Mouse (Mus musculus): ENCODE results near the gene Pip5k1b.

Pip5k1b gene

DNA sequence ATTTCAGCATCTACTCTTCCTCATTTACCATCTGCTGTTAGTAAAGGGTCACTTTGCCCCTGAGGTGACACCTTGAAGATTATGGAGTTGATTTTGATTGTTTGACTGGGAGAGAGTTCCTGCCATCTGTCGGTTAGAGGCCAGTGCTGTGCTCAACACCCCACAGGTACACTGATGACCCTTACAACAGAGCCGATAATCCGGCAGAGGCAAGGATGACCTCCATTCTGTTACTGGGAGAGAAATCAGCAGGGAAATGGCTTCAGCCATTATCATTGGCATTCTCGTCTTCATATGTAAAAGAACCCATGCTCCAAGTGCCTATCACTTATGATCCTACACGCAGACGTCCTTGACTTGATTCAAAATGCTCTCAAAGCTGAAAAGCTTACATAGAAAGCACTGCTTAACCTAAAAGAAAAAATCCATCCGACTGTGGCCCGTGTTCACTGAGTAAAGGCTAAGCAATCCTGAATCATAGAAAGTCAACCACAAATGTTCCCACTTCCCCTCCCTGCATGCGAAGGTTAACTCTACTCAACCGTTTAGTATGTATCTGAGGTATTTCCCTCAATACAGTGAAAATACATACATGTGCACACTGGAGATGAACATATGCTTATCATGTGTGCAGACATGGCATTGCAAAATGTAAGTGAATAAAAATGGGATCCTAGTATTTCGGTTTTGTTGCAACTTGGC, 146.7 kb downstream of the Pip5k1b start:
- no peak for DNase-seq

DNA sequence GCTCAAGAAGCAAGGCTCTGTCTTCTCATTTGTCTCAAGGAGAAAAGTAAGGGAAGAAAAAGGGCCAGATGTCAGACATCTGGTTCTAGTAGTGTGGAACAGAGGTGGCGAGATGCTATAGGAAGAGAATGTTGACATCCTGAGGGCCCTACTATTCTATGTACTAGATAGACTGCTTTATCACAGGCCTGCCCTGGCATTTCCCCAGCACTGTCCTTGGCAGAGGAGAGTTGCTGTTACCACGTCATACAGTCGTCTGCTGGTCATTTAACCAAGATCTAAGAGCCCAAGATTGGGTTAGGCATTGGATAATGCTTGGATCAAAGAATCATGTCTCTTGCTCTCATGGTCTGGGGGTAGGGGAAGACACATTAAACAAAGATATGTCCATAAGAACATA, 151.0 kb downstream of the Pip5k1b start:
- no peak for DNase-seq

DNA sequence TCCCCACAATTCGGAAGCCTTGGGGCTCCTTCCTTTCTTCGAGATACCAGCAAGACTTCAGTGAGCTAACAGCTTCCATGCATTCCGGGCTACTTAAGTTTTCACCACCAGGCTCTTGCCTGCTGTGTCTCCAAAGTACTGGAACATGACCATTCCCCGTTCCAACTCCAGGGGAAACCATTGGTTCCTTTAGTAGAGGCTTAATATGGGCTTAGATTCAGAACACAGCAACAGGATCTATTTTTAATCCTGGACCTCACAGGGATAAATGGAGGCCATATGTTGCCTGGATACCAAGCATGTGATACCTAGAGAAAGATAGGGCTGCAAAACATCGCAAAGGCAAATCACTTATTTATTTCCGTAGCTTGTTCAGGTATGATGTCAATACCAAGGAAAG, 152.4 kb downstream of the Pip5k1b start:
- DNase-seq = no peak

DNA sequence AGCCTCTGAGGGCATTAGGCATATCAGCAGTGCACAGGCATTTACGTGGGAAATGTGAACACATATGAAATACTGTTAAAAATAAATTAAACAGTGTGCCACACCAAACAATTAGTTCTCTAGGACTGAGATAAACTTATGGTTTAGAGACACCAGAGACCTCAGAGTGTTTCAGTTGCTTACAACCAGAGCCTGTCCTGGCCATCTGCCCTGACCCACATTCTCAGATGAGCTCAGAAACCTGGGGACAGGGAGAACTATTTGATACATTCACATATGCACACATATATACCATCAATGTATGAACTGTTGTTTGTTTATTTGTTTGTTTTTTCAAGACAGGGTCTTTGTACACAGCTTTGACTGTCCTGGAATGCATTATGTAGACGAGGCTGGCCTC, 161.8 kb downstream of the Pip5k1b start:
- DNase-seq = no peak

DNA sequence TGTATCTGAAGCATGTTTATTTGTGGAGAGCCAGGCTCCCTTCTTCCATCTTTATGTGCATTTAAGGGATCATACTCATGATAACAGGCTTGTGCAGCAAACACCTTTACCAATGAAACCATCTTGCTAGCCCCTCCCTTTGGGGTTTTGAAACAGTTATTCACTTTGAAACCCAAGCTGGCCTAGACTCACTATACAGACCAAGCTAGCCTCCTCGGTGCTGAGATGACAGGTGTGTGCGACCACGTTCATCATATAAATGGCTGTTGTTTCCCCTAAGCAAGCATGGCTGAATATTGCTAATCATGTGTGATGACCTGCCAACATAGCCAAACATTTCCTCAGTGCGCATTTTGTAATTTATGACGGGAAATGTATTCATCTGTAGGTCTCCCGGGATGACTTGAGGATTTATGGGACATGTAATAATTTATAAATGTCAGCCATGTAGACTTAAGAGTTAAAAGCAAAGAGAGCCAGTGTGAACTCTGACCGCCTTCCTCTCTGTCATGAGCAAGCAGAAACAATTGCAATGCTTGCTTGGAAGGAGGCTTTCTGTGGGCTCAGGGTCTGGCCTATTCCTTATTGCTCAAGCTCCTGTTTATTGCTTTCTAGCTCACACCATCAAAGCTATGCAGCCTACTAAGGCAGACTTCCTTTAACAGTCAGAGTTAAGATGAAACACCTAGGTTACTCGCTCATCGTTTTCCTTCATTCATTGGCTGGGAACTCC, 164.0 kb downstream of the Pip5k1b start:
- no peak for DNase-seq

DNA sequence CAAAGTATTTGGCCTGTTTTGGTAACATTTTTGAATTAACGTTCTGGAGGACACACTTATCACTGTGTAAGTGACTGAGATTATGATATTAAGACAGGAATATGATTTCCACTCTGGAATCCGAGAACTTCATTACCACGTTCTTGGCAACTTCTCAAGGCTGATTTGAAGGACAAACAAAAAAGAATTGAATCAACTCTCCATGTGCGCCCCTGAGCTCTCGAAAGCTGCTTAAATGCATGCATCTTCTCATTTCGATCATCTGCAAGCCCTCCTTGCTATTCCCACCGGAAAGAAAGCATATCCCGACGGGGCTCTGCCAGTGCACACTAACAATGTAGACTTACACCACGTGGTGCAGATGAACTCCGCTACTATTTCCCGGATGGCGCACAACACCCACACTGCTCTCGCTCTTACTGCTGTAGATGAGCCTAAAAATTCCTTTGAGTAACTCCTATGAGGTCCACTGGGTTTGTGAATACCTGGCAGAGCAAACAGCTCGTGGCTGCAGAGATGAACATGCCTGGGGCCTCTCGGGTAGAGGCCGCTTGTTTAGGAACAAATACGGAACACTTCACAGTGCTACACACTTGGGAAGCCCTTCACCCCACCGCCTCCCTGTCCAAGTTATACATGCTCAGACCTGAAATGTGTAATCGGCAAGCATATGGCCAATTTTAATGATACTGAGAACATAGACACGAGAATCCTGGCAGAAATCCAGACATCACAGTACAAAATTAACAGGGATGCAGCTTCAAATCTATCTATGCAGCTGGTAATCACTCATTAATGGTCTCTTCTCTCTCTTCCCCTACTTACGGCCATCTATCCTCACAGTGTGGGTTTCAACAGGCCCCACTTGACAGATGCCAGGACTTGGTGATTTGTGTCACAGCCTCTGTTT, 168.5 kb downstream of the Pip5k1b start:
- no peak for DNase-seq

DNA sequence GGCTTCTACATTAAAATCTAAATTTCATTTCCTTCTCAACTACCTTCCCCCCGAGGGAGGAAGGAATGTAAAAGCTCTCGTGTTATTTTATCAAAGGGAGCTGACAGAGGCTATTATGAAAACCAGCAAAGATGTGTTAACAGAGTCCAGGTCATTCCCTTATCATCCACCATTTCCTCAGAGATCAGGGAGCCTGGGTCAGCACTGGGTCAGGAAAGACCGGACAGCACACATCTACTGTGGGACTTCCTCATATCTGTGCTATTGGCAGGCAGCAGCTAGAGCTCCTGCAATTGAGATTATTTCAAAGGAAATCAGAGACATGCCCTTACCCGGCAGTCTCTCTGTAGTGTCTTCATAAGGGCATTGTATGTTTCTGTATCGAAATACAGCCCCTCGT, 177.2 kb downstream of the Pip5k1b start:
- no peak for DNase-seq

DNA sequence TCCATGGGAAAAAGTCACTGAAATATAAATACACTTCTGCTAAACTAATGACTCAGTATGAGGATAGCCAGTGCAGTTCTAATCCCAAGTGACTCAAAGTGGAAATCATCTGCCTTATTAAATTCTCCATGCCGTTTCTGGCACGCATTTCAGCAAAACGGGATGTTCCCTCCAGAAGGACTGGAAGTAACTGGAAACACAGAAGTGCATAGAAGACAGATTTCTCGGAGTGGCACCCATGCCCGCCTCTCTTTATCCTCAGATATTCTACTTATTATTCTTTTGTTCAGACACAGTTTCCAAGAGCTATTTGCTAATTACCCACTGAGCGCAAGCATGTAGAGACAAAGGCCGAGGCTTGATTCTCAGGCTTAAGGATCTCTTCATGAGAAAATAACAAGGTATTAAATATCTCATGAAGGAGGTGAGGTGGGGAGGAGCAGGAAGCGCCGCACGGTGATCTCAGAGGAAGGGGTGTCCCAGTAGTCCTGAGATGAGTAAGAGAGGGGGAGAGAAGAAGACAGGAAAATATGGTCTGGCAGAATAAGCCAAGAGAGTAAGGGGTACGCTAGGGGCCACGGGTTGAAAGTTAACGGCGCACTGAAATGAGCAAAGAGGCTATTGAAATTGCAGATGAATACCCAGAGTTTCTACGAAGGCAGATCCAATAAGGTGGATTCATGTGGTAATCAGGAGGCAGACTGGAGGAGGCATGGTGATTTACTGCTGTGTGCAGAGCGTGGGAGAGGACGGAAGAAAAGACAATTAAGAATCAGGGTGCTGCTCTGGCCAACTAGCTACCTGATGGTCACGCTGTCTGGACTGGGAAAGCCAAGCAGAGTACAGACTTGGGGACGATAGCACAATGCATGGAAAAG, 183.7 kb downstream of the Pip5k1b start:
- no peak for DNase-seq

DNA sequence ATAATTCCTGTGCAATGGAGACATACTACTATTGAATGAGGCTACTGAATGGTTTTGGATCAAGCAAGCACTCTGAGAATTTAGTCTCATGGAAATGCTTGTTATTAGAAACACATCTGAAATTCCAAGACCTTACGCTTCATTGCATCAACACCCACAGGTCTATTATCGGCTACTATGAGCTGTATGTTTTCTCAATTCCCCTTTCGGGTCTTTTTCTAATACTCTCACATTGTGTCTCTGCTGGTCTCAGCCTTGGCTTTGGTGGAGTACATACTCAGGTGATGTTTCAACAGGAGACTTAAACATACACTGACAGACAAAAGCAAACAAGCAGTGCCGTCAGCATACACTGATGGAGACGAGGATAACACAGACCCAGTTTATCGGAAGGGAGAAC, 187.3 kb downstream of the Pip5k1b start:
- DNase-seq = no peak

DNA sequence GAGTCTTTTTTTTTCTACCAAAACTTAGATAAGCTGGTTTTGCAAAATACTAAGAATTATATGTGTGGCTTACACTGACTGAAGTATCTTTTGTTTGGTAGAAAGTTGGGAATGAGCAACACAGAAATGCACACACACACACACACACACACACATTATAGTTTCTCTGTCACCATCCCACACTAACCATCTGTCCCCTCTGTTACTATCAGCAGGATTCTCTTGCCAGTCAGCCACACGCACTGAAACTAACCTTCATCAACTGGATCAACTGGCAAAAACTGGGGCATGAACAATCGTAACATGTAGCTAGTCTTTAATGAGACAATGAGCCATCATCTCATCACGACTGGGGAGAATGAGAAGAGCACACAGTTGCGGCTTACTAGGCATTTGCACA, 187.9 kb downstream of the Pip5k1b start:
- no peak for DNase-seq

DNA sequence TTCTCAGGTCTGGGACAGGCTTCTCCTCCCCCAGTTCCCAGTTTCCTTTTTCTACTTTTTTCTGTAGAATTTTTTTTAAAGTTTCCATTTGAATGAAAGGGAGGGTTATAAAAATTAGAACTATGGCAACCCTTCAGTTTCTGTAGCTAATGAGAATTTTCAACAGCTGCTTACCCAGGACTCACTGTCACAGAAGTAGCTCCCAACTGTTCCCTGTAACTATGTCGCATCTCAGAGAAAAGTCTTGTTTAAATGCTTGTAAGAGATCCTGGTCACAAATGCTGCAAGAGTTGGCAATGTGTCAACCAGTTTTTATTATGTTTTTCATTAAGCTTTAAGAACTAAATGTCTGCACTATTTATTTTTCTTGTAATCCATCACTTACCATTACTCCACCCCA, 188.9 kb downstream of the Pip5k1b start:
- DNase-seq = no peak

DNA sequence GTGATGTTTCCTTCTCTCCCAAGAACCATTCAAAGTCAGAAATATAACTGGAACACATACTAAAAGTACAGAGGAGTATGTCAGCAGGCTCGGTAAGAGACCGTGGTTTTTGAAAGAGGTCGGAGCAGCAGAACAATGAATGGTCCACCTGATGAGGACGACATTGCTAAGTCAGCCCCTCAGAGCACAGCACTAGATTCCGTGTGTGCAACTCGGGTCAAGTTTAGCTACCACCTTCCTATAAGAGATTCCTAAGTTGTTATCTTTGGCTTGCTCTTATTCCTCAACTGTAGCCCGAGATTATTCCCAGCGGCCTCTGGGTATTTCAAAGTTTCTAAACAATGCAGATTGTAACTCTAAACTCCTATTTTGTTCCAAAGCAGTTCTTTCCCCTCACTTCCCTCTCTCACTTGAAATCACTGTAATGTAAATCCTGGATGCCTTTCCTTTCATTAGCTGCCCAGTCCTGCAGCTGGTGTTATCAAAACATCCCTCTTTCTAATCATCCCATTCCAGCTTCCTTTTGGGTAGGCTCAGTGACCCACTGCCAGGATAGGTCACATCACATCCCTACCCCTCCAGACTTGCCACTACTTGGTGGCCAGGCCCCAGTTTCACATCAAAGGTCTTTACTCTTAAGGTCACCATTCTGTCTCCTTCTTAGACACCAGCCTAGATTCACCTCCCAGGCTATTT, 192.9 kb downstream of the Pip5k1b start:
- no peak for DNase-seq

DNA sequence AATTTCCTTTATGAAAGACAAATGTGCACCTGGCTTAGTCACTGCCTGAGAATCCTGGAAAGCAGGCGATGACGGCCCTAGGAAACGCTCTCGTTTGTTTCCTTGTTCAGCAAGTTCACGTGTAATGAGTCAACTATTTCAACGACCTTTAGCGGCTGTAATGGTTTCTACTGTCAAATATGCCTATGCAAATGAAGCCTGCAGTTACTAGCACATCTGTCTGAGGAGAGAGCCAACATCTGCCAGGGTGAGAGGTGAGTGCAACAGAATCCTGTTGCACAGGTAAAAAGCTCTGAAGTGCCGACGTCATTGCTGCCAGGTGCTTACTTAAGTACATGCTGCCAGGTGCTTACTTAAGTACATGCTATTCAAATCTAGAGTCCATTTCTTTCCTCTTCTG, 196.4 kb downstream of the Pip5k1b start:
- no peak for DNase-seq

DNA sequence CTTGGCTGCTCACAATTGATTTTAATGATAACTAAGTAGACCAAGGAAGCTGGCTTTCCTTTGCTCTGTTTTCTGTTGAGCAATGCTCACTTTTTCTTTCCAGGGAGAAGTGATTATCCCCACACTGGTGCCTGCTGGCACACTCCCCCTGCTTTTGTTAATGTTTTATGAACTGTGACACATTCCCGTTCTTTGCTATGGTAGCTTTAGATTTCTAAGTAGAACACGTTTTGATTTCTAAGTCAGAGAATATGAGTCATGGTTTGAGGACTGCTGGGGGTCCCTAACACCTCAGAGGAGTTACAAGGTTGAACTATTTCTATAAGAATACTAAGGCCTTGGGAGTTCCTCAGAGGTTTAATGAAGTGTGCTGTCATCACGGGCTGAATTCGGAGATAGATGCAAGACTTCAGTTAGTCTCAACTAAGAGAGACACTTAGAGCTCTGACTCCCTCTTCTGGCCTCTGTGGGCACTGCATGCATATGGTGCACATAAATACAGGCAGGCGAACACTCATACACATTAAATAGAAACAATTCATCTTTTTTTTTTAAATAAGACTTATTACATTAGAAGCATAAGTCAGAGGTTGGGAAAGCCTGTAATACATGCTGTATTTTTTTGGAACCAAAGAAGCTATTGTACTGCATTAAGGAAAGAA, 203.2 kb downstream of the Pip5k1b start:
- no peak for DNase-seq

DNA sequence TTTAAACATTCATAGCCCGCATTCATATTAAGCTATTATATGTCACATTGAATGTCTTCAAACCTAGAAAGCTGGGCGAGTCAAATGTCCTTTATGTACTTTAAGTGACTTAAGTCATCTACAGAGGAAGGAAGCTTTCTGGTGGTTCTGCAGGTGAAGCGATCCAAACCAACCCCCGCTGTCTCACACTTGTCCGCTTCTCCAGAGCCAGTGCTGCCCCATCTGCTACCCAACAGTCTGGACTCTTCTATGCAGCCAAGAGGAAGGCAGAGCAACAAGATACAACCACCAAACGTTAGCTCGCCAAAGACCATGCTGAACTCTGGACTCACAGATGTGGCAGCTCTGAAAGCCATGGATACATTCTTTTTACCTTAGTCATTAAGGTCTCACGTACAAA, 211.2 kb downstream of the Pip5k1b start:
- no peak for DNase-seq

DNA sequence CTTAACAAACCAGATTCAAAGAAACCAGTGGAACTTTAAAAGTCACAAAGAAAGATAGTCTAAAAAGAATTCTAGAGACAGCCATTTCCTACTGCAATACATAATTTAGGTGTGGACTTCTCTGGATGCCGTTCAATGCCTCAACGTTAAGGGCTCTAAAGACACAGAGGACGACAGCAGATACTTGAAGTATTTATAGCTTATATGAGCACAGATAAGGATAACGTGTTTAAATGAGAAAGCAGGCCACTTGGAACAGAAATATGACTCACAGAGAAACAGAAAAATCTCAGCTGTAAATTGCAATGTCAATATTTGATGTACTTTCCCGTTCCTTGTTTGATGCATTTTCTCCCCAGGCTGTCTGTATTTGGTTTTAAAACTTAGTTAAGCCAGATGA, 212.9 kb downstream of the Pip5k1b start:
- no peak for DNase-seq

DNA sequence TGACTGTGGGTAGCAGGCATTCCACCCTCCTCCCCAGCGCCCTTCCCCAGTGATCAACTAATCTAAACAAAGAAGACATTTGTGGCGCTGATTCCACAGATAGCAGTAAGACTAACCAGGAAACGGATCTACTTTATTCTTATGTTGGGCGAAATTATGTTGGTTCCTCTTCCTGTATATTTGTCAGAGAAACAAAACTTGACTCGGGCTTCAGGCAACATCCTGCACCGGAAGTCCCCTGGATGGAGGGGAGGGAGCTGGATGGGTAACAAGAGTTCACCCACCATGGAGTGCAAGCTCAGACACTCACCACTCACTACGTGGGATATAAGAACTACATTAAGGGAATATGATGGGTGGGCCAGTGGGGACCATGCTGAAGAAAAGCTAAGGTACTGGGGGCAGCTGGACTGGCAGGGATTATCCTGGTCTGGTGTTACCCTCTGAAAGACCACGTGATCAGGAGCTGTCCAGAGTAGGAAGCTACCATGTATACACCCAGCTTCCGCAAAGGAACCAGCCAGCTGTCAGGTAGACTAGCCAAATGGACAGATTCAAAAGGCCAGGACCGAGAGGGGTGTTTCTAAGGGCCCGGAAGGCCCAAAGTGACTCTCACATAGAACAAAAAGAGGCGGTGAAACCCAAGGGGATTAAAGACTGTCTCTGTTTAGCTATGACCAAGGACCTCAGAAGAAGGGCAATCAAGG, 219.1 kb downstream of the Pip5k1b start:
- no peak for DNase-seq

DNA sequence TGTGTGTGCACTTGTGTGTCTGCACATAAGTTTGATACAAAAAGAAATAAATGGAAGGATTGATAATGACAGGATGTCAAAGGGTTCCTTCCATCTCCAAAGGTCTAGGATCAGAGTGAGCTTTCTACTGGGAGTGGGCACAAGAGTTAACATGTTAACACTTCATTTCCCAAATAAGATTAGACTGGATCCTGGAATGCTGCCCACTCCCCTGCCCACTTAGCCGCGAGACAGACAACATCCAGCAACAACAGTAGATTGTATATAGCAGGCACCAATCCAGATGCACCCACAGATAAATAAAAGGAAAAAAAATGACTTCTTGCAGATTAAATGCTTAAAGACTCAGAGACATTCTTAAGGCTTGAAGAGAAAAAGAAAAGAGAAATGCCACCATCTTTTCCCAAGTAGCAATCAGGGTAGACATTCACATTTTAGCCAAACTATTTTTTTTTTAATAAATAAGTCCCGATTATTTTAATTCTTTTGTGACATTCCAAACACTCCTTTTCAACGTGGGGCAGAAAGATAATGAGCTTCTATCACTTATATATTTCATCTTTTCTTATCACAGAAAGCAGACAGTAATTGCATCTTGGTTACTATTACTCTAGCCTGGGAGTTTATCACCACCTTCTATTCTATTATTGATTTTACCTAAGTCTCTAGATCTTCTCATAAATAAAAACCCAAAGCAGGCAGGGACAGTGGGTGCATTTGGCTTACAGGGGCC, 219.9 kb downstream of the Pip5k1b start:
- no peak for DNase-seq

DNA sequence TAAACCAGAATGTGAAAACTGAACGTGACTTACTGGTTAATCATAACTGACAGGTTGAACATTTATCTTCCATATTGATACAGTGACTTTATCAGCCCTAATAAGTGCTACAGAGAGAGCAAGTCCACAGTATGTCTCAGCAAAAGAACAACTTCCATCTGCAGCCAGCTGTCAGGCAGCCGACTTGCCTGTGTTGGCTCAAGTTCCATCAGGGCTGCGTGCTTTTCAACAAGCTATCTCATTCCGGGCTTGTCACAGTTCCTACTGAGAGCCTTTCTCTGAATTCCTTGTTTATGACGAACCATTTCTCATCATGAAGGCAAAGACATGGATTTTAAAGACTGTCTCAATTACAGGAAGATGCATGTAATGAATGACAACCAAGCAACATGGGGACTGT, 222.7 kb downstream of the Pip5k1b start:
- no peak for DNase-seq

DNA sequence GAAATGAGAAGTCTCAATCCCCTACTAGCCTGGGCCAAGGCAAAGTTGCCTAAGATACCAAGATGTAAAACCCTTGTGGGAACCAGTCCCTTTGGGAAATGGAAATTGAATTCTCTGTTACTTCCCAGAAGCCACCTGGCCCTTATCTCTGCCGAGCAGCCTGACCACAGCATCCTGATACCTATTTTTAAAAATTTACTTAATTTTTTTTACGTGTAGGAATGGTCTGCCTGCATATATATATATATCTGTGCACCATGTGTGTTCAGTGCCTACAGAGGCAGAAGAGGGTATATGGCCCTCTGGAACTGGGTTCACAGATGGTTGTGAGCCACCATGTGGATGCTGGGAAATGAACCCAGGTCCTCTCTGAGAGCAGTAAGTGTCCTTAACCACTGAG, 224.4 kb downstream of the Pip5k1b start:
- DNase-seq = no peak
